Mouse (Mus musculus) T-helper 2 cell (primary cell): ENCODE results near the gene Isca2.

Source experiments
- in situ Hi-C: fragments of 300-600 bp; cut with MboI, MseI; formaldehyde crosslinking; loops from one replicate; pipeline ENCODE4 v1.15.1; 2025; ENCODE audit warnings: high pct_unique_total_duplicates

Gene Isca2

DNA sequence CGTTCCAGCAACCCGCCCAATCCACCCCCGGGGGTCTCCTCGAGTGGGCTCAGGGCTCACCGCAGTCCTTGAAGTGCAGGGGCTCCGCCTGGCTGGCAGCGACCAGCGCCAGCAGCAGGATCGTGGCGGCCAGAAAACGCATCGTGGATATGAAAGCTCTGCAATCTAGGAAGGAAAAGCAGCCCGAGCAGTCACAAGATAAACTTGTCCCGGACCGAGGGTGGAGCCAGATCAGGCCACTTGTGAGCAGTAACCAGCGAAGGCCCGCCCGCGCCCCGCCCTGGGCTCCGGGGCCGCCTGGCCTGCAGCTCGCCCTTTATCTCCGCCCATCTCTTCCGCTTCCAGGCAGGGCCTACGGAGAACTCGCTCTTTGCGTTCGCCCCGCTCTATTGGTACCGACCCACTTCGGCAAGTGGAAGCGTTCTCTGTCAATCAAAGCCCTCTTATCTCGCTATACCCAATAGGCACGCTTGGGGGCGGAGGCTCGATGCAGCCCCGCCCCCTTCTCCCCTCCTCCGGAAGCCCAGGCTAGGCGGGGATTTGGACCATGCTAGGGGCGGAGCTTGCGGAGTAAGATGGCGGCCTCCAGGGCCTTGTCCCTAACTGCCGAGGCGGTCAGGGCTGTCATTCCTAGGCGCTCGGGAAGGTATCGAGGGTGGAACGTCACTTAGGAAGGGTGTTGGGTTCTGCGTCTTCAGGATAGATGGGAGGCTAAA is at the start of gene Isca2, which contains the start of gene Npc2:
Isca2 (plus strand) TSS at position 526 of the 716 bp plus-strand sequence.
Npc2 (minus strand) TSS at position 427 of the 716 bp plus-strand sequence.
- in situ Hi-C loops: loop anchor here (25.0 kb wide), 1 partner anchor 1186 kb away; the partner anchor contains the start of gene Zfyve1

DNA sequence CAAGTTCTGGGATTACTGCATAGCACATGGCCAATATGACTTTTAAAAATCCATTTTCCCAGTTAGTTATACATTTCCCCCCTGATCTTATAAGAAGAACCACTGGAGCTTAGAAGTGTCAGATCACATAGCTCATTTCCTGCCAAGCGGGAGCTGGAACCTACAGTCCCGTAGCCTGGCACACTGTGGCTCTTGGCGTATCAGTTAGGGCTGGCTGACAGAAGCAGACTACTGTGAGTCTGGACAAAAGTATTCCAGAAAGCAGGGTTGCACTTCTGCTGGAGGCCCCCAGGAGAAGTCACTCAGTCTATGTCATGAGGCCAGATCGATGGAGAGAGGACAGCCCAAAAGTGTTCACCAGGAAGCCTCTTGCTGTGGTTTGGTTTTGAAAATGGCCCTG is 46.7 kb upstream of the Isca2 start:
- in situ Hi-C loops: no loop called here

DNA sequence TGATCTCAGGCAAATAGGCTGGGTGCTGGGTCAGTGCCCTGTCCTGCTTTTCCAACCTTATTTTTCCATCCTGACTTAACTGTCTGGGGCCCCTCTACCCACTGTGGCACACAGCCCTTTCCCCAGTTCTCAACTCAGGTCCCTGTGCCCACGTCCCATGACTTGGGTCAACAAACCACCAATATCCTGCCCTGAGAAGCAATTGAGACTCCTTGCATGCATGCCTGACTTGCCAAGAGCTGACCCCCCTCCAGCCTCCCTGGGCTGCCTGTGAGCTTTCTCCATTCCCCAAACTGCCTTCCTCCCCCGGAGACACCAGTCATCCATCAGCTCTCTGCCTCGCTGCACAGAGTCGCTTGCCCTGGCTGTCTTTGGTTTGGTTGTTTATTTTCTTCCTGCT is 46.1 kb upstream of the Isca2 start:
- in situ Hi-C loops: no loop called here

DNA sequence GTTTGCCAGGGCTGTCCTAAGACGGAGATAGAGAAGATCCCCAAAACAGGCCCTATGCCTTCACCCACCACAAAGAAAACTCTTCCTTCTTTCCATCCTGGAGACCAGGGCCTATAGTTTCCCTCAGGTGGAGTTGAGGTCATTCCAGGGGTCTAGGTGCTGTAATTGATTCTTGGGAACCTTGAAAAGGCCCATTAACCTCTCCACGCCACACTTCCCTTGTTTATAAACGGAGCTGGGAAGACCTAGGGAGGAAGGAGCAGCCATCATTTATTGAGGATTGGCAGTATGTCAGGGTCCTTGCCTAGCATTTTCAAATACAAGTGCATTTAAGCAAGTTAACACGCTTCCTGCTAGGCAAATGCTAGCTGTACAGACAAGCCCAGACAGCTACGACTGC is 45.6 kb upstream of the Isca2 start:
- in situ Hi-C loops: no loop called here

DNA sequence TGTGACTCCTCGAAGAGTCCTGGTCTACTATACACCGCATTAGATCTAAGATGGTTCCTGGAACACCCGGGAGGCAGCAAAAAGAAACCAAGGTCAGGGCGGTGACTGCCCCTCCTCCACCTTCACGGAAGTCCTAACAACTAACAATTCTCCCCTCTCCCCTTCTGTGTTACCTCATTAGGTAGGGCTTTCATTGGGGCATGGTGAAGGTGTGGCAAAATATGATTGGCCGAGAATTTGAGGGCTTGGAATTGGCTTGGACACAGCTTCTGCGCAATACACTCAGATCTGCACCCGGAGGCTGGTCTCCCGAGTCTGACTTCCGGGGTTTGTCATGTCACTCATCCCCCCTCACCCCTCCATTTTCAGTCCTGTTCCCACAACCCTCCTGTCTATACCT is 44.6 kb upstream of the Isca2 start:
- in situ Hi-C loops: no loop called here

DNA sequence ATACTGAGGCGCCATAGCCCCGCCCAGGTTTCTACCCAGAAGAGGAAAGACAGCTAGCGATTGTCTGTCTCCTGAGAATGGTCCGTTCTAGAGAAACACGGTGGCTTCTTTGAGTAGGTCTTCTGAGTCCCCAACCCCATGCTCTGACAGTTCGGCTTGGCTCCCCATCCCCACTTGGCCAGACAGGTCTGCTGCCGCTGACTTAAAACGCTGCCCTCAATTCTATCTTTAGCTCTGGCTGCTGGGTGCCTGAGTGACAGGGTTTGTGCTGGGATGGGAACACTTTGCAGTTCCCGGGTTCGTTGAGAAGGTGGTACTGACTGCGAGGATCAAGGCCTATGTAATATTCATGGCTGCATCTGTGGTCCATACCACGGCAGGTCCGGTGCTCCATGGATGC is 39.7 kb upstream of the Isca2 start:
- in situ Hi-C loops: no loop called here

DNA sequence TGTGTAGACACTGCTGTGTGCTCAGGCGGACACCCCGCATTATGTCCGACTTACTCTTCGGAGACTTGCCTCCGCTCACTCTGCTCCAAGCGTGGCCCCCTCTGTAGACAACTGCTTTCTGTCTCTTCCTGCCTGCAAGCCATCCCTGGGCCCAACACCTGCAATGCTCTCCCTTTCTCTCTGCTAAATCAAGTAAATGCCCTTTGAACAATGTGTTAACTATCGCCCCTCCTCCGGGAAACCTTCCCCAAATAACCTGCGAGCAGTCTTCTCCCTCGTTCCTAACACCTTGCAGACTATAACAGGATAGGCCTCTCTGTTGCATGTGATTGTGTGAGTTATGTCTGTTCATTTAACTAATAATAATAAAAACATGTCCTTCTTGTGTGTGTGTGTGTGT is 29.6 kb upstream of the Isca2 start:
- in situ Hi-C loops: no loop called here

DNA sequence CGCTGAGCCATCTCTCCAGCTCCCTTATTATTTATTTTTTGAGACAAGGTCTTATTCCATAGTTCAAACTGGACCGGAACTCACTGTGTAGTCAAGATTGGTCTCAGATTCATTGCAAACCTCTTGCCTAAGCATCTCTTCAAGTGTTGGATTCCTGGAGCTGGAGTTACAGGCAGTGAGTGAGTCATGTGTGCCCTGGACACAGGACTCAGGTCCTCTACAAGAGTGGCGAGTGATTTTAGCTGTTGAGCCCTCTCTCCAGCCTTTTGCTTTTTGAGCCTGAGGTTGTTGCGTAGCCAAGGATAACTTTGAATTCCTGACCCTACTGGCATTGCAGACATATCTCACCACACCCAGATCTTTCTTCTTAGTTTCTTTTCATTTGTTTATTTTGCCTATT is 27.4 kb upstream of the Isca2 start:
- in situ Hi-C loops: no loop called here

DNA sequence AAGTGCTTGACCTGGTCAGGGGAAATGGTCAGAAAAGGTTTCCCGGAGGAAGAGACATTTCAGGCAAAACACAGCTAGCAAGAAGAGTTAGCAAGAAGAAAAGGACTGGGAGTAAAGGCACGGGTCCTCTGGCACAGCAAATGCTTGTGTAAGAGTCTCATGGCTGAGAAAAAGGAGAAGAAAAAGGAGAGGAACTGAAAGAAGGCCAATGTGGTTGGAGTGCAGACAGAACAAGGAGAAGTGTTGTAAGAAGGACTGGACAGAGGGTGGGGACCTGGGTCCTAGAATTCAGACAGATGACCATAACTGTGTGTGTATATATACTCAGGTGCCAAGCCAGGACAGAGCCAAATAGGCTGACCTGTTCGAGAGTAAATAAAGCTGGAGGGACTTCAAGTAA is 24.9 kb upstream of the Isca2 start:
- in situ Hi-C loops: no loop called here

DNA sequence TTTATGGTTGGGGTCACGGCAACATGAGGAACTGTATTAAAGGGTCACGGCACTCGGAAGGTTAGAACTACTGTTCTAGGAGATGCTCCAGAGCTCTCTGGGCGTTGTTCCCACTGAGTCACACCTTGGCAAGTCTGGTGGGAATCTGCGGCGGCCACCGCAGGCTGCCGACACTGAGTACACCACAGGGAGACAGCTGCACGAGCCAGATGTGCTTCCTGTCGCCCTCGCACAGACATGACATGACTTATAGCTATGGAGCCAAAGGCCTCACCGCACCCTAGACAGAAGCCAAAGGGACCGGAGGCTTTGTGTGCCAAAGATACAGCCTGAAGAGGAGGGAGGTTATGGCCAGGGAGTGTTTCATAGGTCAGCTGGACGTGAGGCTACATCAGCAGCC is 22.4 kb upstream of the Isca2 start:
- in situ Hi-C loops: loop anchor here (5.0 to 25.0 kb wide), 2 partner anchors 103 to 1163 kb away; partner anchors contain the start of gene Zfyve1

DNA sequence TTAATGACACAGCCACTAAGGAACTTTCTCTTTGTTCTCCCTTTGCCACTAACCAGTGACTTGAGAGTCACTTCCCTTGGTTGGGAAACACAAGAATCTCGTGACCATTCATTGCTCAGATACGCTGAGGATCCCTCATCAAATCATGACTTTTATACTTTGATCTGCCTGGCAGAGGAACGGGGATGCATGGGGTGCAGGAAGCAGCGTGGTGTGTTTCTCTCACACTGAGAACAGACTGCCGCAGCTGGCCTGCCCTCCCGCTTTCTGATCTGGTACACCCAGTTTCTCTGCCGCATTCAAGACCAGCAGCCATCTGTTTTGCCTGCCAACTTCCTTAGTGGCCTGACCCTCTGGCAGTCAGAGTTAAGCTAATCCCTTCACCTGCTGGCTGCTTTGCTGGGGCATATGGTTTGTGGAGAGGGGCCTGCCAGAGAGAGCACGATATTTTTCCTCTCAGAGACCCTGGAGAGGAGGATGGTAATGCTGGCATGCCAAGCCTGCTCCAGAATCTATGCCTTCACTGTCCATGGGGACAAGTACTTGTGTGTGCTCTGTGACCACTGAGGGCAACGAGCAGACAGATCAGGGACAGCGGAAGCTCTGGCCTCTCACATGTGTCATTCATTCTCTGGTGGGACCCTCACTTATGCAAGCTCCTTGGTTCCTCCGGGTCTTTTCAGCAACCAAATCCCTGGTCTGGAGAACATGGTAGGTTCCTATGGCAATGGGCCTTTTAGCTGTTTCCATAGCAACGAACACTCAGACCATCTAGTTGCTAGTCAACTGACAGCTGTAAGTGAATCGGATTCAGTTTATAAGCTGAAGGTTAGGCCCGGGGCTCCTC is 20.7 kb upstream of the Isca2 start:
- in situ Hi-C loops: loop anchor here (5.0 to 25.0 kb wide), 2 partner anchors 105 to 1165 kb away; partner anchors contain the start of gene Zfyve1

DNA sequence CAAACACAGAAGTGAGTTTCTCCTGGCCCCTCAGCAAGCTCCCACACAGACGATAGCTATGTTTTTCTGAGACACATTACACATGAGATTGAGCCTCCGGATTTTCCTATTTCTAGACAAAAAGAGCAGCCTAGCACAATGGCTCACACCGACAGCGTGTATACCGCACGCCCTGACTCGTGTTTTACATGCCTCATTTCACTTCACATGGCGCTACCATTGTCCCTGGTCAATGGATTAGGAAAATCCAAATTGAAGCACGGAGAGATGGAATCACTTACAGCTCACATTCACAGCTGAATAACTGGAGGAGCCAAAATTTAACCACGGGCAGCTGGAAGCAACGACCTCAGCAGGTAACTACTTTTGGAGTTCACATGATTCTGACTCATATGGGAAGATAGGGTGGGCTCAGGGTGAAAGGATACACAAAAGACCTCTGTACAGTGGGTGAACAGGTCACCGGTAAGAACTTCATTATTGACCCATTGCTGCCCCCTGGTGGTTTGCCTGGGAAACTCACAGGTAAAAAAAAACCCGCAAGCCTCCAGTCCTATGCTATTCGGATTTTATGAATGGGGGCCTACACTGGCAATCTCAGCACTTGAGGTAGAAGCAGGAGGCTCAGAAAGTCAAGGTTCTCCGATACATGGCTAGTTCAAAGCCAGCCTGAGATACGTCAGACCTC is 17.9 kb upstream of the Isca2 start:
- in situ Hi-C loops: loop anchor here (25.0 kb wide), 1 partner anchor 1168 kb away; the partner anchor contains the start of gene Zfyve1

DNA sequence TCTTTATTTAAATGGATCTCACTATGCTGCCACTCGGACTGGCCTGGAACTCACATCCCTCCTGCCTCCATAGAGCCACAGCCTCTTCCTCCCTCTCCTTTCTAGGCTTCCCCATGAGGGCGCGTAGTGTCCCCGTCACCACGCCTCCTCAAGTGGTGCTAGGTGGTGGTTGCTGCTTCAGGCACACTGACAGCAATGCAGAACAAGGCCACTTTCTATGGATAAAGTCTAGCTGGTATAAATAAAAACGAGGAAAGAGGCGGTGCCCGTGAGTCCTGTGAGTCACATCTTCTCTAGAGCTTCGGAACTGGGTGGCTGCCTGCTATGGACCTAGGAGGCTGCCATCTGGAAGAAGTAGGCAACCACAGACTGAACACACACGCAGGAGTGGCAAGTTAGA is 17.0 kb upstream of the Isca2 start:
- in situ Hi-C loops: loop anchor here (25.0 kb wide), 1 partner anchor 1169 kb away; the partner anchor contains the start of gene Zfyve1

DNA sequence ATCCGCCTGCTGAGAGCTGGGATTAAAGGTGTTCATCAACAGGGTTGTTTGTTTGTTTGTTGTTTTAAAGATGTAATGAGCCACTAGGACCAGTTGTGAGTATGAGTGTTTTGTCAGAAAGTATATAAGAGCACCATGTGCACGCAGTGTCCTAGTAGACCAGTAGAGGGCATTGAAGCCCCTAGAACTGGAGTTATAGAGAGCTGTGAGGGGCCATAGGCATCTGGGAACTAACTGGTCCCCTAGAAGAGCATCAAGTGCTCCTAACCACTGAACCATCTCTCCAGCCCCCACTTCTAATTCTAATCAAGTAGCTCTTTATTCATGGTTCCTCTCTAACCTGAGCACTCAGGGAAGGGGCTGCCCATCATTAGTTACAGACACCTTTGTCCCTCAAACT is 14.0 kb upstream of the Isca2 start:
- in situ Hi-C loops: loop anchor here (25.0 kb wide), 1 partner anchor 1172 kb away; the partner anchor contains the start of gene Zfyve1

DNA sequence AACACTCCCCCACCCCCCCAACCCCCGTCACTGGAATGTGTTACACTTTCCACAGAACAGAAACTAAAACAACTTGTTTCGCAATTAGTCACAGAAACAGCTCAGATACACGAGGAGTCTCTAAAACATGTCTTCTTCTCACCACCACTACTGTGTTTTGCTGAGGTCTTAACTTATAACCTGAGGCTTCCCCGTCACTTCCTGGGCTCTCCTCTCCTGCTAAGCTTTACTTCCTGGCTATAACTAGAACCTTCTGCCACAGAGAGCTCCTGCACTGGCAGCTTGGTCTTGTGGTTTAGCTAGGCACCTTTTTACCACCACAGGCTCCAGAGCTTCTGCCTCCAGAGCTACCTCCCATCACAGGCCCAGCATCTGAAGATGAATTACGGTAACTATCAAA is 10.5 kb upstream of the Isca2 start:
- in situ Hi-C loops: loop anchor here (25.0 kb wide), 1 partner anchor 1175 kb away; the partner anchor contains the start of gene Zfyve1

DNA sequence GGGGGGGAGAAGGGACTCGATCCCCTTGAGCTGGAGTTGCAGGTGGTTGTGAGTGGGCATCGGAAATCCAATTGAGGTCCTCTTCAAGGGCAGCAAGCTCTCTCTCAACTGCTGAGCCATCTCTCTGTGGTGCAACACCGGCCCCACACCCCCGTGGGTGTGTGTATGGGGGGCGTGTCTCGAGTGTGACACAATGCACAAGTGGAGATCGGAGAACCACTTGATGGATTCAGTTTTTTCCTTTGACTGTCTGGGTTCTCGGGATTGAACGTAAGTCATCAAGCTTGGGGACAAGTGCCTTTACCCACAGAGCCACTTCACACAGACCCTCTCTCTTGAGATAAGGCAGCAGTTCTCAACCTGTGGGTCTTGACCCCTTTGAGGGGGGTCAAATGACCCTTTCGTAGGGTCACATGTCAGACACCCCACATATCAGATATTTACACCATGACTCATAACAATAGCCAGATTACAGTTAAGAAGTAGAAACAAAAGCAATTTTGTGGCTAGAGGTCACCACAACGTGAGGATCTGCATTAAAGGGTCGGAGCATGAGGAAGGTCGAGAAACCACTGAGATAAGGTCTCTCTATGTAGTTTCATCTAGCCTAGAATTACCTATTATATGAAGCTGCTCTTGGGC is 9.4 kb upstream of the Isca2 start:
- in situ Hi-C loops: loop anchor here (25.0 kb wide), 1 partner anchor 1176 kb away; the partner anchor contains the start of gene Zfyve1

DNA sequence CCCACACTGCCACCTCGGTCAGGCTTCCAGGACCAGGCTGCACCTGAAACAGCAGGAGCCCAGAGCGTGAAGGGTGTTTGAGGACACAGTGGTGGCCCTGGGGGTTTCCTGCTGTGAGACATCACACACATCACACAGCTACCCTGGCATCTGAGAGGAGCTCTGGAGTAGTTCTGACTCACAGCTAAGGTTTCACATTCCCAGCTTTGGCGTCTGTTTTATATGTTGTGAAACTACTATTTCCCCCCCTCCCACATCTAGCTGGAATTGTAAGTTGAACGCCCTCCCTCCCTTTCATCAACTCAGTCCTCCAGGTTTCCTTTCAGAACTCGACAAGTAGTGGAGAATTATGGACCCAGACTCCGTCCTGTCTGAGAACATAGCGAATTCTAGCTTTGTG is 8.3 kb upstream of the Isca2 start:
- in situ Hi-C loops: loop anchor here (25.0 kb wide), 1 partner anchor 1177 kb away; the partner anchor contains the start of gene Zfyve1

DNA sequence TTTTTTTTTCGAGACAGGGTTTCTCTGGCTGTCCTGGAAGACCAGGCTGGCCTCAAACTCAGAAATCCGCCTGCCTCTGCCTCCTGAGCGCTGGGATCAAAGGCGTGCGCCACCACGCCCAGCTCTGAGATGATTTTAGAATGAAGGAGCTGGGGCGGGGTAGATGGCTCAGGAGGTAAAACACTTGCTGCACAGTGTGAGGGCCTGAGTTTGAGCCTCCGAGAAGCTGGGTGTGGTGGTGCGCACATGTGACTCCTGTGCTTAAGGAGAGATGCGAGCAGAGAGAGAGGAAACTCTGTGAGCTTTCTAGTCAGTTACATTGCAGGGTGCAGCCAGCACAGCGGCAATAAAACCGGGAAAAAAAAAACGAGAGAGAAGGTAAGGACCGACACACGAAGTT is 7.5 kb upstream of the Isca2 start:
- in situ Hi-C loops: loop anchor here (25.0 kb wide), 1 partner anchor 1178 kb away; the partner anchor contains the start of gene Zfyve1

DNA sequence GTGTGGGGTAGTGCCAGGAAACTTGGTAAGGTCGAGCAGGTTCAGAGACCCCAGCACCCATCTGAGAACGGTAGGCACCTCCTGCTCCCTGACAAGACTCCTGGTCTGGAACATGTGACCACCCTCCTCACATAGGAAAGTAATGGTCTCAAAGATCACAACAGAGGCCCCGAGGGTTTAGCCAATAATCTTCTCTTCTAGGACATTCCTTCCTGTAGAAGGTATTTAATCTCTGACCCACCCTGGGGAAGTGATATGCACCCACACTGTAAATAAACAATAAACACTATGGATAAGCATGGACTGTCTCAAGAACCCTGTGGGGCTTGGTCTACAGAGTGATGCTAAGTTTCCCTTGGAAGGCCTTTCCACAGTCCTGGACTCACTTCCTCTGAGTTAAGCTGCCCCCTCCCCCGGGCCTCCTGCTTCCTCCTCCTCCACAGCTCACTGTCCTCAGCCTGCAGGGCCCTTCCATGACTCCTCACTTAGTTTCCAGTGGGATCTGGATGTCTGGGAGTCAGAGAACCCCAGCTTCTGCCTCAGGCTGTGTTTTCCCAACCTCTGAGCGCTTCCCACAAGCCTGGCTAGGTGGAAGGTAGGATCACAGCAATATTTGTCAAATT is 6.8 kb upstream of the Isca2 start:
- in situ Hi-C loops: loop anchor here (25.0 kb wide), 1 partner anchor 1179 kb away; the partner anchor contains the start of gene Zfyve1

DNA sequence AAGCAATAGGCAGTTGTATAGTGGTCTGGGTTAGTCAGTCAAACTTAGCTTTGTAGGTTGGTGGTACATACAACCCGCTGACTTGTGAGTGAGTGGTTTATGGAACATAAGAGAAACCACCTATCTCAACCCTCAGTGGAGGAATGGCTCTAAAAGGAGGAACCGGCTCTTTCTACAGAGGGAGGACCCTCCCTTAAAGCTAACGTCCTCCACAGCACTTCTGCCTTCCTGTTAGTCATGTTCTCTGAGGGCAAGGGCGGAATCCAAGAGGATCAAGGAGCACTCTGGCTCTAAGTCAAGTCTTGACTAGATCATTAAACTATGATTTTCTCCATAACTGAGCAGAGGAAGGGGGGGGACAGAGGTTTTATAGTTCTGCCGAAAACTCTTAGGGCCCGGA is 5.5 kb upstream of the Isca2 start:
- in situ Hi-C loops: loop anchor here (25.0 kb wide), 1 partner anchor 1180 kb away; the partner anchor contains the start of gene Zfyve1
